Mouse (Mus musculus): ENCODE measurements at regions not wholly inside any gene's neighbourhood (a gene's known extent, or its start where the extent isn't known, plus 50 kb on each side); places are given as distances from the start of the nearest gene placed in this dataset.

- DNase-seq (ENCODE audit: low read depth, low spot score): no peak
Observed at GRCm38 (mm10) chr17:80795453-80796105, 67.3 kb upstream of the Map4k3 start.

- DNase-seq (ENCODE audit: low read depth, low spot score): no peak
Observed at GRCm38 (mm10) chr17:80792605-80793004, 64.3 kb upstream of the Map4k3 start.

GRCm38 (mm10) chr17:80789706-80790105, 61.4 kb upstream of the Map4k3 start:
- DNase-seq (ENCODE audit: low read depth, low spot score): no peak

GRCm38 (mm10) chr17:80789000-80789399, 60.7 kb upstream of the Map4k3 start:
- DNase-seq (ENCODE audit: low read depth, low spot score): no peak

GRCm38 (mm10) chr17:80786858-80787257, 58.6 kb upstream of the Map4k3 start:
- no peak for DNase-seq (ENCODE audit: low read depth, low spot score)

GRCm38 (mm10) chr17:80786061-80786851, 58.0 kb upstream of the Map4k3 start:
- no peak for DNase-seq (ENCODE audit: low read depth, low spot score)

GRCm38 (mm10) chr17:80785476-80785875, 57.2 kb upstream of the Map4k3 start:
- DNase-seq (ENCODE audit: low read depth, low spot score): no peak

GRCm38 (mm10) chr17:80785049-80785448, 56.8 kb upstream of the Map4k3 start:
- DNase-seq (ENCODE audit: low read depth, low spot score): no peak

GRCm38 (mm10) chr17:80782233-80782632, 53.9 kb upstream of the Map4k3 start:
- no peak for DNase-seq (ENCODE audit: low read depth, low spot score)

GRCm38 (mm10) chr17:80781621-80782020, 53.3 kb upstream of the Map4k3 start:
- no peak for DNase-seq (ENCODE audit: low read depth, low spot score)

GRCm38 (mm10) chr17:80780303-80780702, 52.0 kb upstream of the Map4k3 start:
- DNase-seq (ENCODE audit: low read depth, low spot score): no peak

- no peak for DNase-seq (ENCODE audit: low read depth, low spot score)
Observed at GRCm38 (mm10) chr17:80779782-80780181, 51.5 kb upstream of the Map4k3 start.
